Mouse (Mus musculus): ENCODE results near the gene Man2a2.

- no peak for TF ChIP-seq EP300 (IDR thresholded peaks at IDR 0.05)
- no peak for TF ChIP-seq CTCF (IDR thresholded peaks at IDR 0.05)
Measured at GRCm38 (mm10) chr7:80336932-80337331, 34.2 kb downstream of the Man2a2 start.

All from lung, postnatal 0 days (tissue).